In genomic region chr12:98505601-98506000, GRCm38 (mm10) we compare ENCODE assay signal across 29 mouse cellular contexts.
DNase-seq lines count a peak whose midpoint lies in the region; ATAC-seq and TF ChIP-seq lines count a peak whose summit lies in the region.
"Had no signal": no experiment of that assay in that cellular context is flagged by ENCODE, and none has a peak within 500 bp of the region (broad histone marks: within the 10 kb centered on the region; RNA-seq: fewer than 3 reads in every experiment).

No protein-coding gene starts in this region.

- 38% methylated on average over 4 of the region's 4 CpGs for whole genome bisulfite sequencing in forebrain, embryonic 14.5 days
- WGBS in forebrain, embryonic 12.5 days, result 53% methylated on average over 4 of the region's 4 CpGs
- WGBS in heart, embryonic 16.5 days, result 39% methylated on average over 4 of the region's 4 CpGs
- 30% methylated on average over 4 of the region's 4 CpGs for WGBS in forebrain, embryonic 16.5 days

- no peak overlapping the region for H3K9ac ChIP-seq in forebrain, embryonic 14.5 days (ENCODE audit: low read length)
- no peak overlapping the region for H3K9ac ChIP-seq in forebrain, embryonic 12.5 days
- no peak overlapping the region for H3K9ac ChIP-seq in heart, embryonic 16.5 days (ENCODE audit: low read length)
- no peak overlapping the region for H3K9ac ChIP-seq in forebrain, embryonic 16.5 days (replicated peaks; ENCODE audit: low read depth, low read length)
- H3K9ac ChIP-seq: embryonic facial prominence, embryonic 12.5 days; hindbrain, embryonic 13.5 days; limb, embryonic 15.5 days; liver, embryonic 13.5 days had no signal

- no peak overlapping the region for H3K4me2 ChIP-seq in forebrain, embryonic 14.5 days (ENCODE audit: low read length)
- no peak overlapping the region for H3K4me2 ChIP-seq in forebrain, embryonic 12.5 days
- no peak overlapping the region for H3K4me2 ChIP-seq in heart, embryonic 16.5 days (ENCODE audit: low read depth, low read length)
- no peak overlapping the region for H3K4me2 ChIP-seq in forebrain, embryonic 16.5 days (ENCODE audit: low read length)
- H3K4me2 ChIP-seq: embryonic facial prominence, embryonic 12.5 days; heart, embryonic 11.5 days; hindbrain, embryonic 13.5 days; limb, embryonic 15.5 days; liver, embryonic 13.5 days had no signal

- no peak for TF ChIP-seq CTCF in brain, embryonic 14.5 days (IDR thresholded peaks at IDR 0.05; ENCODE audit: borderline replicate concordance, extremely low read depth, insufficient read depth, insufficient read length)

- no peaks in the 10 kb centered on the region for H3K27me3 ChIP-seq in forebrain, embryonic 14.5 days (replicated peaks; ENCODE audit: control insufficient read depth, insufficient read depth, low read length)
- H3K27me3 ChIP-seq in forebrain, embryonic 12.5 days, result no peaks in the 10 kb centered on the region
- no peaks in the 10 kb centered on the region for H3K27me3 ChIP-seq in heart, embryonic 16.5 days (ENCODE audit: control insufficient read depth, insufficient read depth, low read length)
- H3K27me3 ChIP-seq in forebrain, embryonic 16.5 days (replicated peaks; ENCODE audit: control insufficient read depth, insufficient read depth, low read length), result no peaks in the 10 kb centered on the region
- H3K27me3 ChIP-seq: embryonic facial prominence, embryonic 12.5 days; hindbrain, embryonic 13.5 days; limb, embryonic 15.5 days; liver, embryonic 13.5 days; megakaryocyte, embryonic 14.5 days had no signal

- no peak for TF ChIP-seq POLR2A in brain, embryonic 14.5 days (IDR thresholded peaks at IDR 0.05; ENCODE audit: borderline replicate concordance, extremely low read depth, insufficient read depth, insufficient read length, poor library complexity, severe bottlenecking)

- H3K36me3 ChIP-seq in forebrain, embryonic 14.5 days (ENCODE audit: control insufficient read depth, insufficient read depth, low read length), result peaks cover 38% of the 10 kb centered on the region
- peaks cover 34% of the 10 kb centered on the region for H3K36me3 ChIP-seq in forebrain, embryonic 12.5 days (replicated peaks)
- H3K36me3 ChIP-seq in heart, embryonic 16.5 days (ENCODE audit: control insufficient read depth, insufficient read depth), result no peaks in the 10 kb centered on the region
- peaks cover 8% of the 10 kb centered on the region; the same call in 1 of the 2 replicates for H3K36me3 ChIP-seq in forebrain, embryonic 16.5 days (ENCODE audit: control insufficient read depth, insufficient read depth)
- H3K36me3 ChIP-seq: embryonic facial prominence, embryonic 12.5 days; limb, embryonic 10.5 days; limb, embryonic 15.5 days; liver, embryonic 13.5 days had no signal

- ATAC-seq in forebrain, embryonic 14.5 days, result peak; percentile 57
- ATAC-seq in forebrain, embryonic 12.5 days (ENCODE audit: low FRiP score), result no peak
- ATAC-seq in heart, embryonic 16.5 days (replicated peaks; ENCODE audit: extremely low read depth, insufficient read depth, low FRiP score), result 0 out of 2 replicates have a peak, but pooled peaks have one; percentile 10
- peak; percentile 54 for ATAC-seq in forebrain, embryonic 16.5 days
- ATAC-seq: intestine, postnatal 0 days; lung, postnatal 0 days had no signal

- no peaks in the 10 kb centered on the region for H3K9me3 ChIP-seq in forebrain, embryonic 14.5 days (replicated peaks; ENCODE audit: control insufficient read depth, low read length)
- H3K9me3 ChIP-seq in forebrain, embryonic 12.5 days, result no peaks in the 10 kb centered on the region
- H3K9me3 ChIP-seq in heart, embryonic 16.5 days (replicated peaks; ENCODE audit: control insufficient read depth, low read length), result no peaks in the 10 kb centered on the region
- H3K9me3 ChIP-seq in forebrain, embryonic 16.5 days (ENCODE audit: control insufficient read depth, low read length), result no peaks in the 10 kb centered on the region
- H3K9me3 ChIP-seq: embryonic facial prominence, embryonic 12.5 days; hindbrain, embryonic 13.5 days; limb, embryonic 10.5 days; limb, embryonic 15.5 days had no signal

- no peak overlapping the region for H3K4me3 ChIP-seq in forebrain, embryonic 14.5 days (ENCODE audit: low read depth, low read length)
- no peak overlapping the region for H3K4me3 ChIP-seq in forebrain, embryonic 12.5 days (replicated peaks)
- no peak overlapping the region for H3K4me3 ChIP-seq in heart, embryonic 16.5 days (ENCODE audit: low read length)
- H3K4me3 ChIP-seq in forebrain, embryonic 16.5 days (replicated peaks; ENCODE audit: low read length), result no peak overlapping the region
- H3K4me3 ChIP-seq: embryonic facial prominence, embryonic 12.5 days; hindbrain, embryonic 13.5 days; limb, embryonic 10.5 days; limb, embryonic 15.5 days; liver, embryonic 13.5 days; megakaryocyte, embryonic 14.5 days had no signal

- no peaks in the 10 kb centered on the region for H3K4me1 ChIP-seq in forebrain, embryonic 14.5 days (ENCODE audit: control insufficient read depth, insufficient read depth, low read length)
- H3K4me1 ChIP-seq in forebrain, embryonic 12.5 days, result no peaks in the 10 kb centered on the region
- no peaks in the 10 kb centered on the region for H3K4me1 ChIP-seq in heart, embryonic 16.5 days (ENCODE audit: control insufficient read depth, insufficient read depth, low read length)
- H3K4me1 ChIP-seq in forebrain, embryonic 16.5 days (replicated peaks; ENCODE audit: control insufficient read depth, insufficient read depth, low read length), result no peaks in the 10 kb centered on the region
- H3K4me1 ChIP-seq: embryonic facial prominence, embryonic 12.5 days; limb, embryonic 10.5 days; limb, embryonic 15.5 days; liver, embryonic 13.5 days; megakaryocyte, embryonic 14.5 days had no signal

- DNase-seq in forebrain, embryonic 14.5 days (ENCODE audit: low spot score), result peak; percentile 20
- no peak for DNase-seq in heart, postnatal 4 days
- DNase-seq in brain, embryonic 14.5 days (ENCODE audit: low read depth), result peak; percentile 55
- no peak for DNase-seq in embryo, embryonic 9.5 days (ENCODE audit: extremely low spot score)
- DNase-seq: adrenal gland, postnatal 25 days; B cell, adult 2 months; gastrocnemius, postnatal 10 days; kidney, adult 9 months; kidney, postnatal 10 days; layer of hippocampus, postnatal 36 days; liver, embryonic 13.5 days; lung, adult 18-20 months; lung, postnatal 4 days; midbrain, embryonic 14.5 days; spleen, adult 18-20 months; thymus, adult 18-20 months; thymus, postnatal 25 days had no signal

- H3K27ac ChIP-seq in forebrain, embryonic 14.5 days (ENCODE audit: low read depth, low read length), result no peak overlapping the region
- H3K27ac ChIP-seq in forebrain, embryonic 12.5 days, result no peak overlapping the region
- H3K27ac ChIP-seq in heart, embryonic 16.5 days (ENCODE audit: low read length), result no peak overlapping the region
- no peak overlapping the region for H3K27ac ChIP-seq in forebrain, embryonic 16.5 days (ENCODE audit: low read length)
- H3K27ac ChIP-seq: embryonic facial prominence, embryonic 12.5 days; hindbrain, embryonic 13.5 days; limb, embryonic 10.5 days; limb, embryonic 15.5 days; liver, embryonic 13.5 days; stomach, postnatal 0 days had no signal

Comparison
In these comparisons a context has a peak if more than half of its experiments do, and no peak if none do; other contexts are left out.
1. DNase-seq: peak in forebrain, embryonic 14.5 days (single experiment) and brain, embryonic 14.5 days (single experiment); none in heart, postnatal 4 days (single experiment) and embryo, embryonic 9.5 days (single experiment).